Mouse (Mus musculus) bone marrow, adult 2 months (tissue): ENCODE measurements around the gene S100a6.
A peak's percentile ranks its signal among the peaks of the same experiment; 100 is the strongest.

Experiments used
- CTCF ChIP-seq: fragments of 200-500 bp; IDR thresholded peaks from 2 replicates; pipeline ENCODE4 v1.5.1; 2011; ENCODE audit warnings: low read length, control low read depth; ENCODE audit not compliant: control insufficient read depth, insufficient read depth
- POLR2A ChIP-seq: fragments of 200-500 bp; IDR thresholded peaks from 2 replicates; pipeline ENCODE4 v1.6.1; 2011; ENCODE audit warnings: low read depth, mild to moderate bottlenecking, control low read depth, low read length, borderline replicate concordance; ENCODE audit not compliant: control insufficient read depth

DNA sequence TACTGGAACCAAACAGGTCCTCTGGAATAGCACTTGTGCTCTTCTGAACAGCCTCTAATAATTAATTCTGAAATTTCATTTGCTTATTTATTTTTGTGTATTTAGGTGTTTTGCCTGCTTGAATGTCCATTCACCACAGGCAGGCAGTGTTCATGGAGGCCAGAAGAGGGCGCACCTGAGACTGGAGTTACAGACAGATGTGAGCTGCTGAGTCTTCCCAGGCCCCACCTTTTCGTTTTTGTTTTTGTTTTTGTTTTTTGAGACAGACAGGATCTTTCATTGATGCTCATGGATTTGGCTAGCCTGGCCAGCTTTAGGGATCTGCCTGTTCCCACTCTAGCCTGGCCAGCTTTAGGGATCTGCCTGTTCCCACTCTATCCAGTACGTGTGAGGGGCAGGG lies 31.5 kb downstream of the S100a6 start:
- TF ChIP-seq CTCF (peak; percentile 84), POLR2A (no peak)
